Mouse (Mus musculus): Measurements from ENCODE around the gene Tmem8.

Gene Tmem8

GRCm38 (mm10) chr17:26149056-26149455 lies 36.0 kb downstream of the Tmem8 start:
- DNase-seq: no peak

- no peak for DNase-seq
Observed at GRCm38 (mm10) chr17:26151886-26152630, 39.0 kb downstream of the Tmem8 start.

GRCm38 (mm10) chr17:26162736-26163135 lies 49.6 kb downstream of the Tmem8 start:
- DNase-seq: no peak

GRCm38 (mm10) chr17:26168039-26168438 lies 54.9 kb downstream of the Tmem8 start:
- no peak for DNase-seq

Data from cerebellum, adult 9-10 months (tissue).